Mouse (Mus musculus) MEL (cell line): ENCODE data around the gene Sptbn1. TPM values are rescaled to one million over a fixed set of nuclear protein-coding genes. Genes with fewer than 3 reads are reported as not detected.

Experiments used
- DNase-seq: peaks from one replicate; pipeline ENCODE4 v3.0.0; 2011; ENCODE audit warnings: low read depth, low spot score
- H3K27ac ChIP-seq: 2 replicates; pipeline ENCODE4 v1.5.1; 2012; ENCODE audit warnings: low read depth, mild to moderate bottlenecking, control low read depth, low read length, moderate library complexity; ENCODE audit not compliant: control insufficient read depth
- H3K27me3 ChIP-seq, 2 experiments: fragments of 150-350 bp in 1 of 2; sonication (generic) in 1 of 2; 2 replicates each; pipeline ENCODE4 v1.6.1; 2012; ENCODE audit warnings: low read length in 2 of 2, mild to moderate bottlenecking in 2 of 2, improper control_type of control experiment in 1 of 2, moderate library complexity in 1 of 2; ENCODE audit not compliant: insufficient read depth in 2 of 2, control insufficient read depth in 1 of 2
- H3K36me3 ChIP-seq, 2 experiments: 2 replicates each; pipeline ENCODE4 v1.6.1; 2012 to 2014; ENCODE audit warnings: low read length in 2 of 2, improper control_type of control experiment in 1 of 2, inconsistent platforms in 1 of 2, mild to moderate bottlenecking in 1 of 2; ENCODE audit not compliant: insufficient read depth in 2 of 2, control insufficient read depth in 1 of 2
- H3K4me1 ChIP-seq, 2 experiments: fragments of 150-350 bp in 1 of 2; sonication (generic) in 1 of 2; 2 replicates each; pipeline ENCODE4 v1.6.1; 2012; ENCODE audit warnings: low read length in 2 of 2, improper control_type of control experiment in 1 of 2, mild to moderate bottlenecking in 1 of 2; ENCODE audit not compliant: insufficient read depth in 2 of 2, control insufficient read depth in 1 of 2
- H3K4me3 ChIP-seq, 2 experiments: fragments of 150-350 bp in 1 of 2; sonication (generic) in 1 of 2; 2 replicates each; pipeline ENCODE4 v1.5.1; 2012; ENCODE audit warnings: low read depth in 2 of 2, low read length in 2 of 2, mild to moderate bottlenecking in 2 of 2, moderate library complexity in 2 of 2, control low read depth in 1 of 2, improper control_type of control experiment in 1 of 2; ENCODE audit not compliant: control insufficient read depth in 1 of 2, insufficient read depth in 1 of 2
- H3K79me2 ChIP-seq: 2 replicates; pipeline ENCODE4 v1.6.1; 2012; ENCODE audit warnings: mild to moderate bottlenecking, low read length, moderate library complexity; ENCODE audit not compliant: control insufficient read depth, poor library complexity, insufficient read depth
- H3K9ac ChIP-seq: 2 replicates; pipeline ENCODE4 v1.6.1; 2012; ENCODE audit warnings: low read depth, mild to moderate bottlenecking, control low read depth, low read length, moderate library complexity; ENCODE audit not compliant: control insufficient read depth, poor library complexity, severe bottlenecking
- H3K9me3 ChIP-seq: fragments of 150-350 bp; sonication (generic); replicated peaks from 2 replicates; pipeline ENCODE4 v1.6.1; 2012; ENCODE audit warnings: mild to moderate bottlenecking, low read length, improper control_type of control experiment, moderate library complexity; ENCODE audit not compliant: insufficient read depth
- BHLHE40 ChIP-seq: IDR thresholded peaks from 2 replicates; pipeline ENCODE4 v1.6.1; 2012; ENCODE audit warnings: low read depth, mild to moderate bottlenecking, inconsistent platforms, low read length, improper control_type of control experiment, borderline replicate concordance
- CHD2 ChIP-seq: IDR thresholded peaks from 2 replicates; pipeline ENCODE4 v1.6.1; 2011; ENCODE audit warnings: low read length, improper control_type of control experiment
- EP300 ChIP-seq, 2 experiments: IDR thresholded peaks; 2 replicates each; pipeline ENCODE4 v1.6.1; 2011; ENCODE audit warnings: improper control_type of control experiment in 2 of 2, low read length in 2 of 2, low read depth in 1 of 2, mild to moderate bottlenecking in 1 of 2
- GATA1 ChIP-seq: IDR thresholded peaks from 2 replicates; pipeline ENCODE4 v1.6.1; 2011; ENCODE audit warnings: low read depth, low read length, improper control_type of control experiment
- JUND ChIP-seq: IDR thresholded peaks from 2 replicates; pipeline ENCODE4 v1.6.1; 2011; ENCODE audit warnings: low read depth, mild to moderate bottlenecking, improper control_type of control experiment, low read length
- MAFK ChIP-seq: IDR thresholded peaks from 2 replicates; pipeline ENCODE4 v1.6.1; 2011; ENCODE audit warnings: low read depth, mild to moderate bottlenecking, low read length, improper control_type of control experiment, borderline replicate concordance
- MAX ChIP-seq: IDR thresholded peaks from 2 replicates; pipeline ENCODE4 v1.6.1; 2011; ENCODE audit warnings: low read length, improper control_type of control experiment
- MAZ ChIP-seq: IDR thresholded peaks from 2 replicates; pipeline ENCODE4 v1.6.1; 2012; ENCODE audit warnings: low read depth, mild to moderate bottlenecking, inconsistent platforms, low read length, improper control_type of control experiment
- MXI1 ChIP-seq: IDR thresholded peaks from 2 replicates; pipeline ENCODE4 v1.6.1; 2011; ENCODE audit warnings: mild to moderate bottlenecking, low read depth, low read length, improper control_type of control experiment
- MYC ChIP-seq: IDR thresholded peaks from 2 replicates; pipeline ENCODE4 v1.6.1; 2011; ENCODE audit warnings: low read depth, mild to moderate bottlenecking, low read length, improper control_type of control experiment, moderate library complexity
- NRF1 ChIP-seq: IDR thresholded peaks from 2 replicates; pipeline ENCODE4 v1.6.1; 2014; ENCODE audit warnings: low read depth, mild to moderate bottlenecking, inconsistent platforms, low read length, improper control_type of control experiment, moderate library complexity; ENCODE audit not compliant: poor library complexity, insufficient read depth, severe bottlenecking
- POLR2A ChIP-seq, 2 experiments: IDR thresholded peaks; 2 replicates each; pipeline ENCODE4 v1.6.1; 2011 to 2012; ENCODE audit warnings: low read length in 2 of 2, mild to moderate bottlenecking in 2 of 2, control low read depth in 1 of 2, improper control_type of control experiment in 1 of 2, low read depth in 1 of 2, moderate library complexity in 1 of 2; ENCODE audit not compliant: control insufficient read depth in 1 of 2, insufficient read depth in 1 of 2, poor library complexity in 1 of 2
- POLR2AphosphoS2 ChIP-seq: IDR thresholded peaks from 2 replicates; pipeline ENCODE4 v1.6.1; 2011; ENCODE audit warnings: low read length, improper control_type of control experiment
- POLR2AphosphoS5 ChIP-seq: IDR thresholded peaks from 2 replicates; pipeline ENCODE4 v1.6.1; 2012; ENCODE audit warnings: low read depth, borderline replicate concordance, mild to moderate bottlenecking, inconsistent platforms, low read length, moderate library complexity, mixed read lengths
- RCOR1 ChIP-seq: IDR thresholded peaks from 2 replicates; pipeline ENCODE4 v1.6.1; 2012; ENCODE audit warnings: low read depth, mild to moderate bottlenecking, inconsistent platforms, low read length, improper control_type of control experiment
- TAL1 ChIP-seq: IDR thresholded peaks from 2 replicates; pipeline ENCODE4 v1.6.1; 2012; ENCODE audit warnings: mild to moderate bottlenecking, inconsistent platforms, low read length, moderate library complexity, mixed read lengths
- TCF12 ChIP-seq: IDR thresholded peaks from 2 replicates; pipeline ENCODE4 v1.6.1; 2014; ENCODE audit warnings: low read depth, mild to moderate bottlenecking, inconsistent platforms, low read length, improper control_type of control experiment, moderate library complexity
- UBTF ChIP-seq: IDR thresholded peaks from 2 replicates; pipeline ENCODE4 v1.6.1; 2012; ENCODE audit warnings: low read depth, mild to moderate bottlenecking, inconsistent platforms, low read length, improper control_type of control experiment, moderate library complexity, borderline replicate concordance; ENCODE audit not compliant: insufficient read depth
- USF1 ChIP-seq: IDR thresholded peaks from 2 replicates; pipeline ENCODE4 v1.6.1; 2014; ENCODE audit warnings: low read depth, mild to moderate bottlenecking, inconsistent platforms, low read length, improper control_type of control experiment, moderate library complexity
- ZC3H11A ChIP-seq: IDR thresholded peaks from 2 replicates; pipeline ENCODE4 v1.6.1; 2012; ENCODE audit warnings: low read depth, mild to moderate bottlenecking, inconsistent platforms, low read length, improper control_type of control experiment
- ZKSCAN1 ChIP-seq: IDR thresholded peaks from 2 replicates; pipeline ENCODE4 v1.6.1; 2012; ENCODE audit warnings: low read depth, mild to moderate bottlenecking, inconsistent platforms, low read length, improper control_type of control experiment, moderate library complexity
- ZMIZ1 ChIP-seq: IDR thresholded peaks from 2 replicates; pipeline ENCODE4 v1.6.1; 2012; ENCODE audit warnings: low read depth, mild to moderate bottlenecking, inconsistent platforms, low read length, improper control_type of control experiment, moderate library complexity
- ZNF384 ChIP-seq: IDR thresholded peaks from 2 replicates; pipeline ENCODE4 v1.6.1; 2012; ENCODE audit warnings: low read depth, mild to moderate bottlenecking, inconsistent platforms, low read length, improper control_type of control experiment
- polyA plus RNA-seq, 2 experiments: library from polyadenylated mRNA; stranded (reverse) in 1 of 2; unstranded in 1 of 2; fragments of >175 nt in 1 of 2; fragments of >200 nt in 1 of 2; gene quantifications; 2 replicates each; pipeline versions ENCODE4 v1.2.1 to v1.2.4; 2012; ENCODE audit warnings: low replicate concordance in 2 of 2, low read depth in 1 of 2; ENCODE audit not compliant: insufficient read length in 2 of 2, insufficient read depth in 1 of 2, missing spikeins in 1 of 2
- total RNA-seq: library from RNA; depleted of rRNA; stranded (reverse); fragments of 300-350 nt; gene quantifications from 2 replicates; pipeline ENCODE4 v1.2.3, GENCODE M21; 2012

Gene Sptbn1
- total and polyA plus RNA-seq, 3 experiments, result 14.6 to 20.2 TPM; not detected in 1

GRCm38 (mm10) chr11:30249452-30250016 lies 18.4 kb downstream of the Sptbn1 start:
- Histone ChIP-seq H3K79me2 (no peaks in the 10 kb centered on the region), H3K27ac (no peak overlapping the region), H3K9me3 (no peaks in the 10 kb centered on the region), H3K36me3 (peaks cover 0 to 12% of the 10 kb centered on the region in 2 experiments; a peak in 2 of 4 replicates), H3K9ac (no peak overlapping the region), H3K4me1 (peaks cover 3 to 23% of the 10 kb centered on the region in 2 experiments; a peak in 3 of 4 replicates), H3K27me3 (no peaks in the 10 kb centered on the region), H3K4me3 (no peak overlapping the region)
- DNase-seq, result peak; percentile 27
- TF ChIP-seq MAX, result peak; percentile 51; the same call in 1 of the 2 replicates
- peak; percentile 46 to 61; a peak in 2 of 4 replicates for TF ChIP-seq EP300 (IDR thresholded peaks at IDR 0.05; ENCODE audit: low read depth in 1 of 2, low read length in 2 of 2)
- TF ChIP-seq NRF1, result no peak
- TF ChIP-seq MYC, result no peak
- no peak for TF ChIP-seq BHLHE40
- peak; percentile 51; the same call in 1 of the 2 replicates for TF ChIP-seq GATA1
- TF ChIP-seq TCF12, result peak; percentile 44; the same call in 1 of the 2 replicates

- no peak overlapping the region for H3K4me3 ChIP-seq
- no peak overlapping the region for H3K27ac ChIP-seq
- TF ChIP-seq MAFK (no peak), POLR2AphosphoS2 (no peak), MXI1 (no peak), ZC3H11A (no peak), POLR2AphosphoS5 (no peak), GATA1 (no peak), MAZ (no peak), ZNF384 (no peak), MYC (no peak), TAL1 (no peak), UBTF (no peak), ZKSCAN1 (no peak), USF1 (no peak), POLR2A (IDR thresholded peaks at IDR 0.05; ENCODE audit: control insufficient read depth in 1 of 2, insufficient read depth in 1 of 2, low read depth in 1 of 2, low read length in 2 of 2, poor library complexity in 1 of 2) (no peak), CHD2 (no peak), RCOR1 (no peak), JUND (no peak), ZMIZ1 (no peak), EP300 (IDR thresholded peaks at IDR 0.05; ENCODE audit: low read depth in 1 of 2, low read length in 2 of 2) (no peak), NRF1 (no peak)
- no peaks in the 10 kb centered on the region for H3K27me3 ChIP-seq
- no peak overlapping the region for H3K9ac ChIP-seq
- no peaks in the 10 kb centered on the region for H3K9me3 ChIP-seq
- H3K4me1 ChIP-seq, result peaks cover 5 to 29% of the 10 kb centered on the region in 2 experiments; a peak in 3 of 4 replicates
- peaks cover 0 to 14% of the 10 kb centered on the region in 2 experiments; a peak in 2 of 4 replicates for H3K36me3 ChIP-seq
- no peaks in the 10 kb centered on the region for H3K79me2 ChIP-seq
- DNase-seq, result no peak
Observed at GRCm38 (mm10) chr11:30247106-30247505, 20.9 kb downstream of the Sptbn1 start.
